Mouse (Mus musculus) intestine, postnatal 0 days (tissue): ENCODE results near the gene Sod1. TPM values are rescaled to one million over a fixed set of nuclear protein-coding genes. Genes with fewer than 3 reads are reported as not detected.
"Not testable (repeated sequence)": the region's sequence is repeated elsewhere in the genome, so short reads cannot be mapped to it uniquely, and the experiment has no call there.

Source experiments
- ATAC-seq: fragments of 200-750 bp; cut with Nextera tagmentation; 2 replicates; pipeline ENCODE4 v1.8.0; 2017; ENCODE audit warnings: mild to moderate bottlenecking, moderate TSS enrichment, moderate library complexity
- H3K27ac ChIP-seq: fragments of 300-500 bp; sonication (generic); 2 replicates; pipeline ENCODE4 v1.5.1; 2014; ENCODE audit warnings: mild to moderate bottlenecking, low read depth, low read length, moderate library complexity
- H3K27me3 ChIP-seq: fragments of 300-500 bp; sonication (generic); replicated peaks from 2 replicates; pipeline ENCODE4 v1.6.1; 2014; ENCODE audit warnings: low read length, mixed read lengths; ENCODE audit not compliant: control insufficient read depth, insufficient read depth
- H3K36me3 ChIP-seq: fragments of 300-500 bp; sonication (generic); 2 replicates; pipeline ENCODE4 v1.6.1; 2014; ENCODE audit warnings: mild to moderate bottlenecking, moderate library complexity; ENCODE audit not compliant: control insufficient read depth, insufficient read depth
- H3K4me1 ChIP-seq: fragments of 300-500 bp; sonication (generic); replicated peaks from 2 replicates; pipeline ENCODE4 v1.6.1; 2014; ENCODE audit warnings: antibody characterized with exemption, low read length, mixed read lengths; ENCODE audit not compliant: control insufficient read depth, insufficient read depth
- H3K4me2 ChIP-seq: fragments of 300-500 bp; sonication (generic); replicated peaks from 2 replicates; pipeline ENCODE4 v1.6.1; 2014; ENCODE audit warnings: low read depth, mild to moderate bottlenecking, moderate library complexity
- H3K4me3 ChIP-seq: fragments of 300-500 bp; sonication (generic); 2 replicates; pipeline ENCODE4 v1.5.1; 2014; ENCODE audit warnings: low read depth, low read length
- H3K9ac ChIP-seq: fragments of 300-500 bp; sonication (generic); 2 replicates; pipeline ENCODE4 v1.6.1; 2014; ENCODE audit warnings: mild to moderate bottlenecking, low read depth, low read length
- H3K9me3 ChIP-seq: fragments of 300-500 bp; sonication (generic); 2 replicates; pipeline ENCODE4 v1.6.1; 2016; ENCODE audit warnings: mixed run types; ENCODE audit not compliant: control insufficient read depth
- CTCF ChIP-seq: sonication (generic); IDR thresholded peaks from 2 replicates; pipeline ENCODE4 v1.5.1; 2016; ENCODE audit warnings: low read depth, mild to moderate bottlenecking, control low read depth, antibody characterized with exemption, moderate library complexity
- WGBS: fragments of 180-500 bp; shearing (Covaris S2); extraction: QIAGEN DNeasy Blood & Tissue Kit; methylation state at CpG from one replicate; pipeline ENCODE4 v1.1.7; 2014; 5-methylcytosine and 5-hydroxymethylcytosine counted together
- polyA plus RNA-seq: library from polyadenylated mRNA; unstranded; fragments of >200 nt; fragmentation: Nextera tagmentation; extraction: Ambion mirVana; gene quantifications from 2 replicates; pipeline ENCODE4 v1.2.1, GENCODE M21; 2015

Gene Sod1
- polyA plus RNA-seq, 1 experiment from 2014 or later, result 1,874 TPM

GRCm38 (mm10) chr16:90214731-90215565 is 5.6 kb upstream of the Sod1 start:
- no peak overlapping the region for H3K9ac ChIP-seq

GRCm38 (mm10) chr16:90215879-90216278 is 4.7 kb upstream of the Sod1 start:
- H3K4me3 ChIP-seq, H3K9ac ChIP-seq, H3K4me1 ChIP-seq, ATAC-seq, H3K36me3 ChIP-seq, H3K27me3 ChIP-seq, H3K27ac ChIP-seq, H3K9me3 ChIP-seq, H3K4me2 ChIP-seq: not testable (repeated sequence)
- 0 out of 2 replicates have a peak, but pooled peaks have one; percentile 13 for TF ChIP-seq CTCF
- WGBS, result 81% methylated on average over 5 of the region's 5 CpGs

More at GRCm38 (mm10) chr16:90214731-90215565, 5.6 kb upstream of the Sod1 start:
- no peak for ATAC-seq
- 91% methylated on average over 11 of the region's 11 CpGs for WGBS
- Histone ChIP-seq H3K36me3 (no peaks in the 10 kb centered on the region), H3K4me2 (no peak overlapping the region), H3K27ac (no peak overlapping the region), H3K4me3 (no peak overlapping the region), H3K9me3 (no peaks in the 10 kb centered on the region), H3K27me3 (no peaks in the 10 kb centered on the region), H3K4me1 (peaks cover 4% of the 10 kb centered on the region; the same call in 1 of the 2 replicates)
- TF ChIP-seq CTCF, result no peak

DNA sequence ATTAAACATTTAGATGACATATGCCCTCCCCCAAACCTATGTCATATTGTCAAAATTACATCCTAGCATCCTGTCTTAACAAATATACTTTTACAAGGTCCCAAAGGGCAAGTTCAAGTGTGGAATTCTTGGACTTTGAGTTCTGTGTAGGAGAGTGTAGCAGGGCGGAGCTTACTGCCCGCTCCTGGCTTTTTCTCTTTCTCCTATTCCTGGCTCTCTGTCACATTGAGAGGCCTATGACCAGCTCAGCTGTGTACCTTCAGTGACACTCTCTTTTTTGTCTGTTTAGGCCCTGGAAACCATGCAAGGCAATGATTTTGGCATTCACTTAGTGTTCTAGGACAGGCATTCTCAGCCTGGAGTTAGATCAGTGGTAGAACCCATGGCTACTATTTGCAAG is 4.1 kb upstream of the Sod1 start:
- peak overlapping the region; percentile 71 for H3K27ac ChIP-seq
- H3K36me3 ChIP-seq, result no peaks in the 10 kb centered on the region
- 36% methylated on average over 2 of the region's 2 CpGs for WGBS
- no peak for TF ChIP-seq CTCF
- no peaks in the 10 kb centered on the region for H3K9me3 ChIP-seq
- H3K4me2 ChIP-seq, result no peak overlapping the region
- H3K27me3 ChIP-seq, result no peaks in the 10 kb centered on the region
- H3K4me3 ChIP-seq, result no peak overlapping the region
- H3K9ac ChIP-seq, result no peak overlapping the region
- ATAC-seq, result peak; percentile 59
- H3K4me1 ChIP-seq, result peaks cover 4% of the 10 kb centered on the region; the same call in 1 of the 2 replicates

- no peak overlapping the region for H3K27ac ChIP-seq
These were observed 3.2 kb upstream of the Sod1 start for GRCm38 (mm10) chr16:90217356-90217755.

GRCm38 (mm10) chr16:90217926-90218325 is 2.6 kb upstream of the Sod1 start:
- no peak overlapping the region for H3K9ac ChIP-seq
- H3K9me3 ChIP-seq, result no peaks in the 10 kb centered on the region
- H3K4me3 ChIP-seq, result no peak overlapping the region
- ATAC-seq, result no peak
- H3K4me1 ChIP-seq, result peaks cover 9% of the 10 kb centered on the region
- TF ChIP-seq CTCF, result no peak
- no peaks in the 10 kb centered on the region for H3K36me3 ChIP-seq
- H3K27me3 ChIP-seq, result no peaks in the 10 kb centered on the region
- H3K27ac ChIP-seq, result no peak overlapping the region
- H3K4me2 ChIP-seq, result no peak overlapping the region
- 43% methylated on average over 4 of the region's 4 CpGs for WGBS

More at GRCm38 (mm10) chr16:90217356-90217755, 3.2 kb upstream of the Sod1 start:
- no peaks in the 10 kb centered on the region for H3K27me3 ChIP-seq
- no peak for TF ChIP-seq CTCF
- 19% methylated on average over 3 of the region's 3 CpGs for WGBS
- no peaks in the 10 kb centered on the region for H3K9me3 ChIP-seq
- no peak for ATAC-seq
- no peaks in the 10 kb centered on the region for H3K36me3 ChIP-seq
- H3K4me1 ChIP-seq, result peaks cover 8% of the 10 kb centered on the region
- no peak overlapping the region for H3K4me3 ChIP-seq
- no peak overlapping the region for H3K4me2 ChIP-seq
- H3K9ac ChIP-seq, result no peak overlapping the region

DNA sequence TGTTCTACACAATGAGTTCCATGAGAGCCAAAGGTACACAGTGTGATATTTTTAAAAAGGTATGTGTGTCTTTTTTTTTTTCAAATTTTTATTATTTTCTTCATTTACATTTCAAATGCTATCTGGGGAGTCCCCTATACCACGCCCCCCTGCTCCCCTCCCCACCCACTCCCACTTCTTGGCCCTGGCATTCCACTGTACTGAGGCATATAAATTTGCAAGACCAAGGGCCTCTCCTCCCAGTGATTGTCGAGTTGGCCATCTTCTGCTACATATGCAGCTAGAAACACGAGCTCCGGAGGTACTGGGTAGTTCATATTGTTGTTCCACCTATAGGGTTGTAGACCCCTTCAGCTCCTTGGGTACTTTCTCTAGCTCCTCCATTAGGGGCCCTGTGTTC is 1.1 kb upstream of the Sod1 start:
- H3K27ac ChIP-seq, H3K9me3 ChIP-seq, H3K4me2 ChIP-seq, H3K4me3 ChIP-seq, H3K9ac ChIP-seq, H3K36me3 ChIP-seq, ATAC-seq, H3K27me3 ChIP-seq: not testable (repeated sequence)
- 81% methylated on average over 4 of the region's 4 CpGs for WGBS
- H3K4me1 ChIP-seq, result peaks cover 12% of the 10 kb centered on the region
